Mouse (Mus musculus): ENCODE data around the gene Tnfrsf9.
"Not testable (repeated sequence)": the region's sequence is repeated elsewhere in the genome, so short reads cannot be mapped to it uniquely, and the experiment has no call there.

The Tnfrsf9 gene

DNA sequence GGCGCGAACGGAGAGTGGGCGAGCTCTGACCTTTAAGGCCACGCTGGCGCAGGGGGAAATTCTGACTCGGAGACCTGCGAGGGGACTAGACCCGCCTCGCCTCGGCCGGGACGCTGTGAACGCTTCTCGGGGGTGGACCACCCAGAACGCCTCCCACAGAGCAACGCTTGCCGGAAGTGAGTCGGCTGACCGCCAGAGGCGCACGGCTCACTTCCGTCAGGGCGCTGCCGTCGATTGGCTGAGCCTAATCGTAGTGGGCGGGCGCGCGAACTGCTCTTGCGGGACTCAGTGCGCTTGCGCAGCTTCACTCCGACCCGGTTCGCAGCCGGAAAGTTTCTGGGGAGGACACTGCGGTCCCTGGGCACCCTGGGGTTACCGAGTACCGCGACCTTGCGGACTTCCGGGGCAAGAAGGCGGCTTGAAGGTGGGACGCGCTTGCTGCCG, at the start of gene Tnfrsf9, which contains the start of gene Park7:
TSS of gene Tnfrsf9 (plus strand) at position 273 of the 444 bp plus-strand sequence.
TSS of gene Park7 (minus strand) at position 148 of the 444 bp plus-strand sequence.
- DNase-seq (ENCODE audit: low read depth), result peak; percentile 91

DNA sequence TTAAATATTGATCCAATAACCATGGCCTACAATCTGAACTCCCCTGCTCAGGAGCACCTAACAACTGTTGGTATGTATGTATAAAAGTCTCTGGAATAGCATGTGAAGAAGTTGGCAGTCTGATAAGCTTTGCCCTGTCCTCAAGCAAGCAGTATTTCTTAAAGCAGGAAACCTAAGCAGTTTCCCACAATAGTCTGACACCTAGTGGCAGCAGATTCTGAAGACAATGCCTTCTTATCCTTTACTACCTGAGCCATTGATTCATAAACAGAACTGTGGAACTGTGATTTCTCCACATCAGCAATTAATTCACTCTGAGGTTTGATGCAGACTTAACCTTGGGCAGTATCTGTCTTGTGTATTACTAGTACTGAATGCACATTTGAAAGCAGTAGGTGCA, 49.0 kb upstream of the Tnfrsf9 start:
- DNase-seq (ENCODE audit: low read depth), result no peak

DNA sequence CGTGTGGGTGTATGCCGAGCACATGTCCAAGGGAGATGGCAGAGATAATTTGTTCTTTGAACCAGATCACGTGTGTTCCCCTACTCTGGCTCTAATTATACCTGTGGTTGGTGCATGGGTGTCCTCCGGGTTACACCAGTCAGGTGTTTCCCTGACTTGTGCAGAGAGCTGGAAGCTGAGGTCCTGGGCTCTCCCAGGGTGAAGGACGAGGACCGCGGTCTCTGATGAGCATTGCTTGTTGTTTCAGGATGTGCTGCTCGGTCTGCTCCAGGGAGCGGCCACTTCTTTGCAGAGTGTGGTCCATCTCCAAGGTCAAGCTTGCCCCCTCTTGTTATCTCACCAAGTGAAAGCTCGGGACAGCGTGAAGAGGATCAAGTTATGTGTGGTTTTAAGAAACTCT, 48.3 kb upstream of the Tnfrsf9 start:
- no peak for DNase-seq (ENCODE audit: low read depth)

DNA sequence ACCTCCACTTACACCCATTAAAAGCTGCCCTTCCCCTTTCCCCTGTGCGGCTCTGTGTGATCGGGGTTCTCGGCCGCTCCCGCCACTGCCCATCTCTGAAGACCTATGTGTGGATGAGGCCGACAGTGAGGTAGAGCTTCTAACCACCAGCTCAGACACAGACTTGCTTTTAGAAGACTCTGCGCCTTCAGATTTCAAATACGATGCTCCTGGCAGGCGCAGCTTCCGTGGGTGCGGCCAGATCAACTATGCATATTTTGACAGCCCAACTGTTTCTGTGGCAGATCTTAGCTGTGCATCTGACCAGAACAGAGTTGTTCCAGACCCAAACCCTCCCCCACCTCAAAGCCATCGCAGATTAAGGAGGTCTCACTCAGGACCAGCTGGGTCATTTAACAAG, 47.9 kb upstream of the Tnfrsf9 start:
- DNase-seq (ENCODE audit: low read depth), result no peak

DNA sequence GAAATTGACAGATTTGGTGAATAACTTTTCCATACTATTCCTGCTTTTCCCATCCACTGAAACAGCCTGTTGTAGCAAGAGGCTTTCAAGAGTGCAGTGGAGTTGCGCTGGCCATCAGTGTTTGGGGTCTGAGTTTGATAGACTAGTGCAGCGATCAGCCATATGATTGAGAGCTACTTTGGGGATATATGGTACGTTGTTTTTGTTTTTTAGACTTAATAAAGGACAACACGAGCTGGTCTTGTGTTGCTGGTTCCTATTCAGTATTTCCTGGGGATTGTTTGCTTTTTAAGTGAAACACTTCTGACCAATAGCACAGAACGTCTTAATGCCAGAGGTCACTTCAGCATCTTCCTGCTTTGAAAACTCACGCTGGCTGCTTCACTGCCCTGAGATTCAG, 46.2 kb upstream of the Tnfrsf9 start:
- no peak for DNase-seq (ENCODE audit: low read depth)

DNA sequence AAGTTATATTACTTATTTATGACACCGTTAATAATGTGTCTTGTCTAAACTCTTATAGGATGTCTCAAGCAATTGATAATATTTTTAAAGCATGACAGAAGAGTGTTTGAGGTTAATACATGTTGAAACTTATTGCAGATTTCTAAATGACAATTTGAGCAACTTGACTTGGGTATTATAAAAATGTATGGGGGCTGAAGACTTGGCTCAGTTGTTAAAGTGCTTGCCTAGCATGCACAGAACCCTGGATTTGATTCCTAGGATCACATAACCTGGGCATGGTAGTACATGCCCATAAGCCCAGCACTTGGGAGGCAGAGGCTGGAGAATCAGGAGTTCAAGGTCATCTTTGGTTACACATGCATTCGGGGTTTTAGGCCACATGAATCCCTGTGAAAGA, 45.5 kb upstream of the Tnfrsf9 start:
- no peak for DNase-seq (ENCODE audit: low read depth)

DNA sequence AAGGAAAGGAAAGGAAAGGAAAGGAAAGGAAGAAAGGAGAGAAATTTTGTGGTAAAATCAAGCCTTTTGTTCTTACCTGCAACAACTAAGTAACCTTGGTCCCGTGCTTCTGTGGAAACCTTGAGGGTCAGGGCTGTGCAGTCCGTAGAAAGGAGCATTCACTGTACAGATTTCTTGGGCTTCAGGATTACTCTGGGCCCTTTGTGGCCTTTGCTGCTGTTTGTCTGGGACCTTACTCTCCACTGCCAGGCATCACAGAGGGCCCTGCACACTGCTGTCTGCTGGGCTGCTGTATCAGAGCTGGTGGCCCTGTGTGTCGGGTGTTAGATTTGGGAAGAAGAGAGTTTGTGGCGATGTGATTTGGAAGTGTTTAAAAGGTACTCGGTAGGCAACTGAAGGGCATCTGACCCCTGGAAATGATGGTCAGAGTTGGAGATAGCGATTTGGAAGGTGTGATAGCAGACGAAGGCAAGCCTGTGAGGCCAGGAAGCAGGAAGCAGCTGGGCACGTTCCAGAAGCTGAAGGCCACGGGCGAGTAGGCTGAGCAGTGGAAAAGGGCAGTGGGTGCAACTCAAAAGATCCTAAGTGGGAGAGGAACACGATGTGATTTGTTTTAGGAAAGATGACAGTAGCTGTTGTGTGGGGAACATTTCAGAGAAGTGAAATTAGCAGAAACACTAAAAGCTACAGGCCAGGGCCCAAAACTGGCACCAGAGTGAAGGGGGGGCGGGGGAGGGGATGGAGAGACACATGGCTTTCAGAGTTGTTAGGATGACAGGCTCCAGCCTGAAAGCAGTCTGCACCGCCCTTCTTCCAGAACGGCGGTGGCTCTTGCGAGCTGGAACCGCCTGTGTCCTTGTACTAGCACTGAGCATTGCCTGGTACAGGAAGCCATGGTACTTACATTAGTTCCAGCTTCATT, 44.8 kb upstream of the Tnfrsf9 start:
- DNase-seq (ENCODE audit: low read depth), result no peak

DNA sequence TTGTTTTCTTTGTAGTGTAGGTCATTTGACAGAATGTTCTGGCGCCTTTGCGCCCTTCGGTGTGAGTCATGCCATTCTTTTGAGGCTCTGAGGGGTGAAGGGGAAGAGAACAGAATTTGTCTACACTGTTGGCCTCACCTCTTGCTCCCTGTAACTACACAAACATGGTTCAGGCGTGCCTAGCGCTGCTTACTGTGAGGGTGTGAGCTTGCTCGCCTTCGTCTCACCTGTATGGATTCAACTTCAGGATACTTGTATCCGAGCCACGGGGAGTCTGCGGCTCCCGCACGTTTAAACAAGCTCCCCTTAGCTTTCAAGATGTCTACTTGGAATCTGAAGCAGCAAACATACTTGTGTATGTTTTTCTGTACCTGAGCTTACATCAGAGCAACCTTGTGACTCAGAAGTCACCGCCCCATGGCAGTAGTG, 43.4 kb upstream of the Tnfrsf9 start:
- DNase-seq (ENCODE audit: low read depth), result no peak

DNA sequence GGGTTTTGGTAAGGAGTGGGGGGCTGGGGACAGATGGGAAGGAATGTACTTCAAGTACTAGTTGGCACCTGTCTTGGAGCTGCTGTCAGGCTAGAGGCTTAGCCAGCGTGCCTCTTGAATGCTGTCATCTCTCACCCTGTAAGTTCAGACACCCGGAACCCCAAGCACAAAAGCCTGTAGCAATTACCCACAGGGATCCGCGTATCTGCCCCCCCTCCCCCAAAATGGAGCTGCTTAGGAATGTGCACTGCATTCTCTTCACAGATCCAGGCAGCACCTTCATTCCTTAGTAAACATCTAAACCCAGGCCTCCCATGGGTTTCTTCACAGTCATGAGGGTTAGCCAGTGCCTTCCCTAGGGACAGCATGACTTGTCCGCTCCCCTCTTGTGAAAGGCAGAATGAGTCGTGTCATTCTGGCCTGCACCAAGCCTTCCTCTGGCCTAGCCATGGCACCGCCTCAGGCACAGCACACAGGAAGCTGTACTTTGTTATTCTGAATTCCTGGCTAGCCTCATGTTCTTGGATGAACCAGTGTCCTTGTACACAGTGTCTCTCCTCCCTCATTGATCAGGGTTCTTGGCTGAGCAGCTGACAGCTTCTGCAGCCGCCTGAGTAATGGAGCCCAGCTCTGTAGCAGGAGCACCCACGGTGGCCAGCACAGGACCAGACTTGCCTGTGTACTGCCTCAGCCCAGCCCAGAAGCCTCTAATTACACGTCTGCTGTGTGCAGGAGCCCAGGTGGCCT, 42.8 kb upstream of the Tnfrsf9 start:
- DNase-seq (ENCODE audit: low read depth), result no peak

DNA sequence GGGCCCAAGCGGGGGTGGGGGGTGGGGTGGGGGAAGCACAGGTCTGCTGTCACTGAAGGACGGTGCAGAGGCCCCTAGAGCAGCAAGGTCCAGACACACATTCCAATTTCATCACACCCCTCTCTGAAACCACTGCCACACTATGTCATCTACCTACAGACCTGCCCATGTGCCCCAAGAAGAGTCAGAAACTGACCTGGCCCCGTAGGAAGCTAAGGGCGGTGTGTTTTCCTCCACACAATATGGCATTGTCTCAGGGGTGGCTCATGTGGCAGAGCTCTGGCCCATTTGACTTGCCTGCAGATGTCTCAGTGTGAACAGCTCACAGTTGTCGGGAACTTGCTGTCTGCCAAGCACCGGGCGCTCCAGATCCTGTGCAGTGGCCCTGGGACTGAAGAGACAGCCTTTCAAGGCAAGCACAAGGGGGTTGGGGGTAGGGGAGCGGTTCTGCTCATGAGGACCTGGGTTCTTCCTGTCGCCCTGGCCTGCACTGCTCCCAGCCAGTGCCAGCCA, 42.2 kb upstream of the Tnfrsf9 start:
- no peak for DNase-seq (ENCODE audit: low read depth)

DNA sequence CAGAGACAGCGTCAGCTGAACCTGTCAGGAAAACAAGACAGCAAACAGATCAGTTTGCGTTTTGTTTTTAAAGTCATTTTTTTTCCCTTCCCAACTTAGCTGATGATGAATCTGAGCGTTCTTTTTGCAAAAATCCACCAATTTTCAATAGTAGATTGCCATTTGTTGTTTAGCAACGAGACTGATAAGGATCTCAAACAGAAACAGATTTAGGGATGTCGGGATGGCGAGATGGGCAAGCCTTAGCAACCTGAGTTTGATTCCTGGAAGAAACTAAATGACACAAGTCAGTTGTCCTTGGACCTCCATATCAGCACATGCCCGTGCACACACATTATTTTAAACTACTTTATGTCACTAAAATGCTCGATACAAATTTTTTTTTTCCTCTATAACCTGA, 41.7 kb upstream of the Tnfrsf9 start:
- DNase-seq (ENCODE audit: low read depth), result no peak

DNA sequence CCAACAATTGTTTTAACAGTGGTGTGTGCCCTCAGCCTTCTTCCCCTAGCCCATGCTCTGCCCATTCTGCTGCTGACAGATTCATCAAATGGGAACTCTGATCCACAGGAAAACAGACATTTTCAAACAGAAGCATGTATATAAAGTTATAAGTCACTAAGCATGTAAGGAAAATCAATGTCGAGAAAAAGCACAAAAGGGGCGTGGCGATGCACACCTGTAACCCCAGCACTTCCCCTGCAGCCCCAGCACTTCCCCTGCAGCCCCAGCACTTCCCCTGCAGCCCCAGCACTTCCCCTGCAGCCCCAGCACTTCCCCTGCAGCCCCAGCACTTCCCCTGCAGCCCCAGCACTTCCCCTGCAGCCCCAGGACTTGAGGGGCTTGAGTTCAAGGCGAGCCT, 39.9 kb upstream of the Tnfrsf9 start:
- DNase-seq (ENCODE audit: low read depth), result not testable (repeated sequence)

DNA sequence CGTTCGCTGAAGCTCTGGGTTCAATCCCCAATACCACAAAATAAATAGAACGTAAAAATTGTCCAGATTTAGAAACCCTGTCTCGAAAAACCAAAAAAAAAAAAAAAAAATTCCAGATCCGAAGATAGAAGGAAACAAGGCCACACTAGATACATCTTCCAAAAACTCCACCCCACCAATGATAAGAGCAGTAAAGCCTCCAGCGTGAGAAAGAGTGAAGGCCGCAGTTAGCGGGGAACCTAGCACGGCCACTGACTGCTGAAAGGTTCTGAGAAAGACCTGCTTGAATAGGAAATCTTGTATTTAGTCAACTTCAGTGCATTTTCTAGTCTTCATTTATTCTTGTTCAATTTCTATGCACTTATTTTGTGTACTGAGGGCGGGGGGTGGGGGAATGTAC, 39.0 kb upstream of the Tnfrsf9 start:
- DNase-seq (ENCODE audit: low read depth), result no peak

DNA sequence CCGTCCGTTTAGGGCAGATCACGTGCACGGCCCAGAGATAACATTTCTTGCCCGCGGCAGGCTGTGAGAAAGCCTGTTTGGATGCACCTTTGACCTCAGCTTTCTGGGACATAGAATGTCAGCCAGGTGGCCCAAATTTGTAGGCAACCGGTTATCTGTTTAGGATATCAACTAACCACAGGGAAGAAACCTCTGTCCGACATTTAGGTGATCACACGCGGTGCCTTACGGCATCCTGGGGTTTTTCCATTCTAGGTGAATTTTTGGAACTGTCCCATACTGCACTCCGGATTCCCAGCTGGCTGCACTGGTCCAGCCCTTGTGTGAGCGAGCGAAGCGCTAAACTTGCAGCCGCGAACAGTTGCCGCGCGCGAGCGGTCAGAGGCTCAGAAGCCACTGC, 34.7 kb upstream of the Tnfrsf9 start:
- no peak for DNase-seq (ENCODE audit: low read depth)

DNA sequence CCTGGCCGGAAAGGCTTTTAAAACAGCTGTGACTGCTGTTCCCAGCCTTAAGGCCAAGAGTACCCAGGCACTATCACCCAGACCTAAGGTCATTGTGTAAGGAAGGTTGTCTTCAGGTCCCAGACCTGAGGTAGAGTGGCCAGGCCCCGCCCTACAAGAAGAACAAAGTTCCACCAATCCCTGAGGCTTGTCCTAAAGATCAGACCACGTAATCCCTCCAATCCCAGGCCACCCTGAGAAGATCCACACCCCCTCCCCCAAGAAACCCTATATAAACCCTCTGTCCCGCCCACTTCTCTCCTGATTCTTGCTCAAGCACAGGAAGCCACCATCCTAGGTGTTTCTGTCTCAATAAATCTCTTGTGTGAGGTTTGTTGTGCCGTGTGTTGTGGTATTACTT, 34.0 kb upstream of the Tnfrsf9 start:
- no peak for DNase-seq (ENCODE audit: low read depth)

DNA sequence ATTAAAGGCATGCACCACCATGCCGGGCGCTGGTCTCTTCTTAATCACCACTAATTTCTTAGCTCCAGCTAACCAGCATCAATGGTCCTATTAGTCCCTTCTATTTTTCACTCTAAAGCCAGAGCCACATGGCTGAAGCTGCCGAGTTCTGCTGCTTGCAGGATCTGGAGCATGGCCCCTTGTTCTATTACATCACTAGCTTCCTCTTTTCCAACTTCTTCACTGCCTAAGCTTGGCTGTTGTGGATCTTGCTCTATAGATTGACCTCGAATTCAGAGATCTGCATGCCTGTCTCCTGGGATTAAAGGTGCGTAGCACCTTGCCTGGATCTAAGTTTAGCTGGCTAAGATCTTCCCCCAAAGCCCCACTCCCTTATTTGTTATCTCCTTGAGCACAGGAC, 31.7 kb upstream of the Tnfrsf9 start:
- no peak for DNase-seq (ENCODE audit: low read depth)

DNA sequence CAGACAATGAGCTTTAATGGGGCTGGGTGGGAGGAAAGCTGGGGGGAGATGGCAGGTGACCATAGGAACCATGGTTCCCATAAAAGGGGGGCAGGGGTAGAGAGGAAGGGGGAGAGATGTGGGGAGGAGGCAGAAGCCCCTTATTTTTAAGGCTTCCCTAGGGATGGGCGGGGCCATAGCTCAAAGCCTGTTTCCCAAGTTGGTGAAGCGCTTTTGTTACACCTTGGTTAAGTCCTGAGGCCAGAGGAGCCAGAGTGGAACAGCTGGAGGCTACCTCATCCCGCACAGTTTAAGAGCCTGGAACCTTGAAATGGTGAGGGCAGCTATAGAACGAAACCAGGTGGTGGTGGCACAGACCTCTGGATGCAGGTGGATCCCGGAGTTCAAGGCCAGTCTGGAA, 26.5 kb upstream of the Tnfrsf9 start:
- no peak for DNase-seq (ENCODE audit: low read depth)

DNA sequence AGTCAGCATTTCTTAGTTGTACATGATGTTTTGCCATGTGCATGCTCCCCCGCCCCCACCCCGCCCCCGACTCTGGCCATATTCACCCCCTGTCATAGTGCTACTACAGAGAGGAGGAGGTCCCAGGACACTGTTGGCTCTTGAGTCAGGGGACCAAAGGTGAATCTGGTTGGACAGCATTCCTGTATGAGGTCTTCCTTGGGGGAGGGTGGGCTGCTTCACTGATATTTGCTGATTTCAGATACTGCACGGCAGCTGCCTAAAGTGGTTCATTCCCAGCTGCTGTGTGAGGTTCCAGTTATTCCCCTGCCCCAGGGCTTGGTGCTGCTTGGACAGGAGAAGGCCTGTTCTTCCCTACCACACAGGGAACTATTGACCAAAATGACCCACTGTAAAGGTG, 25.9 kb upstream of the Tnfrsf9 start:
- DNase-seq (ENCODE audit: low read depth), result no peak

DNA sequence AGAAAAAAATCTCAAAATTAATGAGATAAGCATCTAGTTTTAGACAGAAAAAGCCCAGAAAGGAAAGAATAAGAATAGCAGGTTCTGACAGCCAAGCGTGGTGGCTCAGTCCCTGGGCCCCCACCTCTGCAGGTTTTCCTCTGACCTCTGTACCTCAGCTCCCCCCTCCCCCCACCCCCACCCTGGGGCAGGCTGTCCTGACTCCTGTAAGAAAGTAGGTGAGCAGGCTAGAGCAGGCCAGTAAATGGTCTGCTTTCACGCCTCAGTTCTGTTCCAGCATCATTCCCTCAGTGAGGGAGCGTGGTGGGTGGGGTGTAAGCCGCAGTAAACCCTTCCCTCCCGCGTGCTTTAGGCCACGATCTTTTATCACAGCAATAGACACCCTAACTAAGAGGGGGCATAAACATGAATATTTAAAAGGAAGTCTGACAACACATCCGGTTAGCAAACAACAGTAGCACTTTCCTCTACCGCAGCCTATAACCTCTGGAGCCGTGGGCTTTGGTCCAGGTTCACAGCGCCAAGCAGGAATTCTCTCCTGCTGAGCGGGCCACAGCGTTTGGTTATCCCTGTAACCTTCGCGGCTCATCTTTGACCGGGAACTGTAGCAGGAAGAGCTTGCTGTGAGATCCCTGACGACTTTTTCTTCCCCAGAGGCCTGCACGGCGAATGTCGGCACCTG, 24.9 kb upstream of the Tnfrsf9 start:
- no peak for DNase-seq (ENCODE audit: low read depth)

DNA sequence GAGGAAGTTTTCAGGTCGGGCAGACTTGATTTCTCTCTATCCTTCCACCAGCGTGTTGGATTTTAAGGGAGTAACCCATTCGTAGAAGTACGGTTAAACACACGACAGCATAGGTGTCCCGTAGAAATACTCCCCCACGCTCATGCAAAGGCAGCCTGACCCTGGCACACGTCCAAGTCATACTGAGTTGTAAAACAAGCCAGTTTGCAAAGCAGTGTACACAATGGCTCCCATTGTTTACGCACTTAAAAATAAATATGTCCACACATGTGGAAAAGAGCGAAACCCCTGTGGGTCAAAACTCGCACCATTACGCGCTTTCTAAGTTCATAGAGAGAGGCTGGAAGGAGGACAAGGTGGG, 24.4 kb upstream of the Tnfrsf9 start:
- no peak for DNase-seq (ENCODE audit: low read depth)

DNA sequence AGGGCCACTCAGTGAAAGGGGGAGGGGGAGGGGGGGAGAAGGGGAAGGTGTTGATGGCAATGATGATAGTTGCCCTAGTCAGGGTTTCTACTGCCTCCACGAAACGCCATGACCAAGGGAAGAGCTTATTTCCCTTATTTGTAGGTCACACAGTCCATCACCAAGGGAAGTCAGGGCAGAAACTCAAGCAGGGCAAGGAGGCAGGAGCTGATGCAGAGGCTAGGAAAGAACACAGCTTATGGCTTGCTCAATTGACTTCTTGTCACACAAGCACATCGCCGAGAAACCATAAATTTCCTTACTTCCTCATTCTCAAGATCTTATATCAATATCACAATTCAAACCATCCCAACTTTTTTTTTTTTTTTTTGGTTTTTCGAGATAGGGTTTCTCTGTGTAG, 23.1 kb upstream of the Tnfrsf9 start:
- no peak for DNase-seq (ENCODE audit: low read depth)

DNA sequence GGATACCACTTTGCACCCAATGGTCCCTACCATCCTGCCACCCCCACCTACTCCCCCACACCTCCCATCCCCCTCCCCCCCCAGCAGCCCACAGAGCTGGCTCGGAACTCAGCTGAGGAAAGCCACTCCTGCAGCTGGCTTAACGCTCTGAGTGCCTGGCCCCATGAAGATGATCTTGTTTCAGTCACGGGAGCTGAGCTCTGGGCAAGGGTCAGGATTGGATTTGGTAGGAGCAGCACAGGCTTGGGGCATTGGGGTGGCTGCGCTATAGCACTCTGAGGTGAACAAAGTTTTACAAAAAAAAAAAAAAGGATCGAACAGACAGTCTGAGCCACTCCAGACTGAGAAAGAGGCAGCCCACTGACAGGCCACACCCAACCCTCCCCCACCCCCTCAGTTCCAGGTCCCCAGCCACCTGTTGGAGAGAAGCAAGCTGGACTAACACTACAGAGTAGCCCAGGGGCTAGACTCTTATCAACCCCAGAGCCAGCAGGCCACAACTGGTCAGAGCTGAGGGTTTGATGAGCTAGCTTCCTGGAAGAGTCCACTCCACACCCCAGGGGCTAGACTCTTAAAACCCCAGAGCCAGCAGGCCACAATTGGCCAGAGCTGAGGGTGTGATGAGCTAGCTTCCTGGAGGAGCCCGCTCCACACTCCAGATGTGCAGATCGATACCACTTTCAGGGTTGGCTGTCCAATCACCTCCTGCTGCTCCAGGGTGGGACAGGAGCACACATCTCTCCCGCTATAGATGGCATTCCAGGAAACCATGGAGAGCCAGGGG, 19.5 kb upstream of the Tnfrsf9 start:
- no peak for DNase-seq (ENCODE audit: low read depth)
